Mouse (Mus musculus): Measurements from ENCODE around the gene Prc1. TPM values are rescaled to one million over a fixed set of nuclear protein-coding genes. Genes with fewer than 3 reads are reported as not detected.

Prc1 gene
- total RNA-seq, 2 experiments from 2014 or later: 0.45 to 0.48 TPM

- DNase-seq (ENCODE audit: low spot score in 2 of 2): no peak
Observed at GRCm38 (mm10) chr7:80331433-80331832, 37.2 kb downstream of the Prc1 start.

- DNase-seq (ENCODE audit: low spot score in 2 of 2): no peak
Observed at GRCm38 (mm10) chr7:80334848-80335247, 40.6 kb downstream of the Prc1 start.

GRCm38 (mm10) chr7:80336932-80337331 is 42.7 kb downstream of the Prc1 start:
- DNase-seq (ENCODE audit: low spot score in 2 of 2): no peak

GRCm38 (mm10) chr7:80339371-80339770 is 45.1 kb downstream of the Prc1 start:
- peak in 1 of 2 experiments; percentile 37 for DNase-seq (ENCODE audit: low spot score in 2 of 2)

GRCm38 (mm10) chr7:80339793-80340628 is 45.8 kb downstream of the Prc1 start:
- peak; percentile 98 to 99 for DNase-seq (ENCODE audit: low spot score in 2 of 2)

- DNase-seq (ENCODE audit: low spot score in 2 of 2): peak in 1 of 2 experiments; percentile 69
Observed at GRCm38 (mm10) chr7:80340793-80341192, 46.5 kb downstream of the Prc1 start, which contains the start of gene Unc45a. Gene Unc45a (minus strand): TSS chr7:80341005.

GRCm38 (mm10) chr7:80341793-80342192 is 47.5 kb downstream of the Prc1 start:
- no peak for DNase-seq (ENCODE audit: low spot score in 2 of 2)

GRCm38 (mm10) chr7:80342858-80343257 is 48.6 kb downstream of the Prc1 start, which contains the start of gene Hddc3:
Gene Hddc3 (plus strand): TSS chr7:80343104.
- peak; percentile 90 to 98 for DNase-seq (ENCODE audit: low spot score in 2 of 2)

GRCm38 (mm10) chr7:80343270-80344018 is 49.2 kb downstream of the Prc1 start:
- no peak for DNase-seq (ENCODE audit: low spot score in 2 of 2)

- no peak for DNase-seq (ENCODE audit: low spot score in 2 of 2)
Observed at GRCm38 (mm10) chr7:80346173-80346572, 51.9 kb downstream of the Prc1 start.

GRCm38 (mm10) chr7:80346830-80347229 is 52.6 kb downstream of the Prc1 start:
- no peak for DNase-seq (ENCODE audit: low spot score in 2 of 2)

- DNase-seq (ENCODE audit: low spot score in 2 of 2): no peak
Observed at GRCm38 (mm10) chr7:80347670-80348586, 53.7 kb downstream of the Prc1 start.

GRCm38 (mm10) chr7:80350808-80351207 is 56.6 kb downstream of the Prc1 start:
- no peak for DNase-seq (ENCODE audit: low spot score in 2 of 2)

GRCm38 (mm10) chr7:80352920-80353319 is 58.7 kb downstream of the Prc1 start:
- DNase-seq (ENCODE audit: low spot score in 2 of 2): no peak

- no peak for DNase-seq (ENCODE audit: low spot score in 2 of 2)
Observed at GRCm38 (mm10) chr7:80356351-80356750, 62.1 kb downstream of the Prc1 start.

GRCm38 (mm10) chr7:80357156-80357555 is 62.9 kb downstream of the Prc1 start:
- peak in 1 of 2 experiments; percentile 63 for DNase-seq (ENCODE audit: low spot score in 2 of 2)

GRCm38 (mm10) chr7:80358039-80358438 is 63.8 kb downstream of the Prc1 start:
- no peak for DNase-seq (ENCODE audit: low spot score in 2 of 2)

- no peak for DNase-seq (ENCODE audit: low spot score in 2 of 2)
Observed at GRCm38 (mm10) chr7:80360435-80360834, 66.2 kb downstream of the Prc1 start.

GRCm38 (mm10) chr7:80365759-80366158 is 71.5 kb downstream of the Prc1 start:
- no peak for DNase-seq (ENCODE audit: low spot score in 2 of 2)
